Mouse (Mus musculus) midbrain, embryonic 13.5 days (tissue): ENCODE data around the gene Arhgap30. TPM values are rescaled to one million over a fixed set of nuclear protein-coding genes. Genes with fewer than 3 reads are reported as not detected.
A peak's percentile ranks its signal among the peaks of the same experiment; 100 is the strongest.

Experiments used
- ATAC-seq: fragments of 200-750 bp; cut with Nextera tagmentation; 2 replicates; pipeline ENCODE4 v1.8.0; 2017; ENCODE audit warnings: mild to moderate bottlenecking, moderate TSS enrichment, moderate library complexity
- H3K27ac ChIP-seq: fragments of 300-500 bp; sonication (generic); 2 replicates; pipeline ENCODE4 v1.5.1; 2015; ENCODE audit warnings: inconsistent platforms, mild to moderate bottlenecking, moderate library complexity
- H3K27me3 ChIP-seq: fragments of 300-500 bp; sonication (generic); 2 replicates; pipeline ENCODE4 v1.6.1; 2015; ENCODE audit warnings: mild to moderate bottlenecking, inconsistent platforms
- H3K36me3 ChIP-seq: fragments of 300-500 bp; sonication (generic); 2 replicates; pipeline ENCODE4 v1.6.1; 2015; ENCODE audit warnings: mild to moderate bottlenecking, inconsistent platforms
- H3K4me1 ChIP-seq: fragments of 300-500 bp; sonication (generic); replicated peaks from 2 replicates; pipeline ENCODE4 v1.6.1; 2015; ENCODE audit warnings: inconsistent platforms
- H3K4me2 ChIP-seq: fragments of 300-500 bp; sonication (generic); replicated peaks from 2 replicates; pipeline ENCODE4 v1.6.1; 2015; ENCODE audit warnings: moderate library complexity, mild to moderate bottlenecking, inconsistent platforms
- H3K4me3 ChIP-seq: fragments of 300-500 bp; sonication (generic); replicated peaks from 2 replicates; pipeline ENCODE4 v1.5.1; 2015; ENCODE audit warnings: mild to moderate bottlenecking, inconsistent platforms
- H3K9ac ChIP-seq: fragments of 300-500 bp; sonication (generic); replicated peaks from 2 replicates; pipeline ENCODE4 v1.6.1; 2015; ENCODE audit warnings: mild to moderate bottlenecking, inconsistent platforms
- H3K9me3 ChIP-seq: fragments of 300-500 bp; sonication (generic); 2 replicates; pipeline ENCODE4 v1.6.1; 2016; ENCODE audit warnings: mild to moderate bottlenecking, inconsistent platforms
- WGBS: fragments of 180-500 bp; shearing (Covaris S2); methylation state at CpG from one replicate; pipeline ENCODE4 v1.1.7; 2015; 5-methylcytosine and 5-hydroxymethylcytosine counted together
- polyA plus RNA-seq: library from polyadenylated mRNA; unstranded; fragments of >200 nt; fragmentation: Nextera tagmentation; extraction: Ambion mirVana; gene quantifications from 2 replicates; pipeline ENCODE4 v1.2.1, GENCODE M21; 2015

Arhgap30 gene
- 0.63 TPM in 2 replicates for polyA plus RNA-seq

DNA sequence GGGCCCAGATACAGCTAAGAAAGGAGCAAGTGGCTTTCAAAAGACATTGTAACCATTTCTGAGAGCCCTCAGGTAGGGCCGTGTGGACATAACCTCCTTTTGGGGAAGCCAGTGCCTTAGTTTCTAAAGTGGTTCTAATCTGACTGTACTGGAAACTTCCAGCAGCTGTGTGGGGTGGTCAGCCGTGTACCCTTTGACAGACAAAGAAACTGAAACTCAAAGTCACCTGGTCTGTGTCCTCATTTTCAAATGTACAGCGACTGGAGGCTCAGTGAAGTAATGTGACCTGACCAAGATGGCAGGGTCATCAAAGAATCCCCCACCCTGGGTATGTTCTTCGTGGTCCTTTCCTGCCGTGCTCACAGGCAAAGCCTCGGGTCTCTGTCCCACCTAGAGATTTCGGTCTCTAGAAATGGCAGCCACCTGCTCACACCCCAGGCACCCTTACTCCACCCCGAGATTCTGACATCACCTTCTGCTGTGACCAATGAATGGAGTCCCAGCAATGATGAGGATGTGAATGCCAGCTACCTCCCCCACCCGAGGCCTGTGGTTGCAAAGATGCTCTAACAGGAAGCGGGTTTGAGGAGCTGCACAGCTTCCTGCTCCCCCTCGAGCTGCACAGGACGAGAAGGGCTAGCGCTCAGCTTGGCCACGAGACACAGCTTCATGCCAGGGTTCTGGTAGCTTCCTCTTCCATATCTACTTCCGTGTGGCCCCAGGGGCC, at the start of gene Arhgap30:
Gene Arhgap30, plus strand, starts transcription at position 579 of the 727 bp plus-strand sequence.
- Histone ChIP-seq H3K9me3 (no peaks in the 10 kb centered on the region), H3K27me3 (peaks cover 5% of the 10 kb centered on the region; the same call in 1 of the 2 replicates), H3K4me3 (no peak within 1 kb of the TSS), H3K36me3 (no peaks in the 10 kb centered on the region), H3K4me1 (no peaks in the 10 kb centered on the region), H3K4me2 (no peak within 1 kb of the TSS), H3K9ac (no peak within 1 kb of the TSS), H3K27ac (no peak within 1 kb of the TSS)
- WGBS: 87% methylated on average over 15 of the region's 15 CpGs
- no peak for ATAC-seq

GRCm38 (mm10) chr1:171342262-171343207, 46.2 kb upstream of the Arhgap30 start:
- Histone ChIP-seq H3K36me3 (peaks cover 60% of the 10 kb centered on the region), H3K9me3 (no peaks in the 10 kb centered on the region)
- 95% methylated on average over 16 of the region's 16 CpGs for WGBS

DNA sequence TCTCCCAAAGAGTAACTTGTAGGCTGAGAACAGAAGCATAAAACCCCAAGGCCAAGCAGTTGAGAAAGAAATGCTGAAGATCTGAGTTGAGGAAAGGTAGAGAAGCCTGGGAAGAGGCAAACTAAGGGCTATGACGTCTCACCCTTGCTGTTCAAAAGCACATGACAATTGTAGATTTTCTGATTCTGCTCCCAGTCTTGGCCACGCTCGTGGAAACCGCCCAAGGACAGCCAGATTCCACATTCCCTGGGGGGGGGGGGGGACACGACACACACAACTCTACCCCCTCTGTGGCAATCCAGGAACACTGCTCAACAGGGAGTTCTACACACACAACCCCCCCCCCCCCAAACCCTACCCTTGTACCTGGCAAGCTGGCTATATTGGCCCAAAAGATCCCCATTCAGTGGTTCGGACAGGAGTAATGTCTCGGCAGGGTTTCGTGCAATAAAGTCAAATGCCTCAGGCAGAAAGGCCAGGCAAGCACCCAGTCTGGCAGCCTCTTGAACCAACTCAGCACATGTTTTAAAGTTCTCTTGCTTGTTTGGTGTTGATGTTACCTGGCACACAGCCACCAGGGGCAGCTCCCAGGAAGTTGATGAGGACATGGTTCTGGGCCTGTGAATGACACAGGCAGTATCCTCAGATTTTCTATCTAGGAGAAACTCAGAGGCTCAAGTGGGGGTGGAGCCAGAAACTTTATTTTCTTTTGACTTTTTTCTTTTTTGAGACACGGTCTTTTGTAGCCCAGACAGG, 44.7 kb upstream of the Arhgap30 start:
- Histone ChIP-seq H3K9me3 (no peaks in the 10 kb centered on the region), H3K36me3 (peaks cover 48% of the 10 kb centered on the region), H3K27ac (no peak overlapping the region), H3K27me3 (no peaks in the 10 kb centered on the region), H3K4me2 (no peak overlapping the region), H3K4me3 (no peak overlapping the region), H3K9ac (no peak overlapping the region), H3K4me1 (peaks cover 35% of the 10 kb centered on the region)
- no peak for ATAC-seq
- 89% methylated on average over 8 of the region's 9 CpGs for WGBS

More at GRCm38 (mm10) chr1:171342262-171343207, 46.2 kb upstream of the Arhgap30 start:
- no peak overlapping the region for H3K4me2 ChIP-seq
- no peak overlapping the region for H3K27ac ChIP-seq
- H3K27me3 ChIP-seq: no peaks in the 10 kb centered on the region
- H3K9ac ChIP-seq: no peak overlapping the region
- H3K4me3 ChIP-seq: no peak overlapping the region
- H3K4me1 ChIP-seq: peaks cover 26% of the 10 kb centered on the region
- no peak for ATAC-seq

GRCm38 (mm10) chr1:171344715-171345114, 44.0 kb upstream of the Arhgap30 start:
- H3K4me2 ChIP-seq: peak overlapping the region; percentile 84
- peaks cover 42% of the 10 kb centered on the region for H3K36me3 ChIP-seq
- no peak overlapping the region for H3K27ac ChIP-seq
- WGBS: 79% methylated on average over 9 of the region's 9 CpGs
- no peaks in the 10 kb centered on the region for H3K27me3 ChIP-seq
- ATAC-seq: no peak
- H3K9ac ChIP-seq: peak overlapping the region; percentile 85
- no peaks in the 10 kb centered on the region for H3K9me3 ChIP-seq
- H3K4me1 ChIP-seq: peaks cover 36% of the 10 kb centered on the region
- peak overlapping the region; percentile 88 for H3K4me3 ChIP-seq

DNA sequence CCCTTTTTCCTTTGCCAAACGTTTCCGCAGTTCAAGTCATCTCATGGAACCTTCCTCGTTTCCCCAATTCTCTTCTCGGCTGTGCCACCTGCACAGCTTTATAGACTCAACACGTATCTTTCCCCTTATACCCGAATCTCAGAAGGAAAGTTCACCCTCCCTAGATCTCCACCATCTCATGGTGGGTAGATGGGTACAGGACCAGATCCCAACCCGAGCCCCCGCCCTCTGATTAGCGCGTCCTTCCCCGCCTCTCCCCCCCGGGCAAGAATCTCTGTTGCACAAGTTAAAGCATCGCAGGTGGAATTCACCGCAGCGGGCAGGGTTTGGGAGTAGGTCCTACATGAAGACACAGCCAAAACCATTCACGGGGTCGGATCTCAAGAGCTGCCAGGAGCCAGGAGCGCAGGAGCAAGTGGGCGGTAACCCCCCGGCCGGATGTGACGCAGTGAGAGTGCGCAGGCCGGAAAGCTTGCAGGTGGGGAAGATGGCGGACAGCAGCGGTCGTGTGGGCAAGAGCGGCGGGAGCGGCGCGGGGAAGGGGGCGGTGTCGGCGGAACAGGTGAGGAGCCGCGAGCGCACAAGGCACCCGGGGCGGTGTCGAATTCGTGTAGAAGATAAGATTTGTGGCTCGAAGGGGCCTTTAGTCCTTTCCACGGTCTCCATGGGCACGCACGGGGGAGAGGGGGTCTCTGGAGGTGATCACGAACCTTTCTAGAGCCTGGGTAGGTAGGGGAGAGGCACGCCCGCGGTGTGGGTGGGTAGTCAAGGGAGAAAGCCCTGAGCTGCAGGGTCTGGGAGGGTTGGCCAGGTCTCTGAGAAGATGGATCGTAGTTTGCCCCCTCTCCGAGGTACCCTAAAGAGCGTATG, 43.3 kb upstream of the Arhgap30 start, which contains the start of the genes Nit1 and Pfdn2:
Gene Nit1, minus strand, starts transcription at position 422 of the 870 bp plus-strand sequence.
Gene Pfdn2, plus strand, starts transcription at position 446 of the 870 bp plus-strand sequence.
- ATAC-seq: peak; percentile 96

DNA sequence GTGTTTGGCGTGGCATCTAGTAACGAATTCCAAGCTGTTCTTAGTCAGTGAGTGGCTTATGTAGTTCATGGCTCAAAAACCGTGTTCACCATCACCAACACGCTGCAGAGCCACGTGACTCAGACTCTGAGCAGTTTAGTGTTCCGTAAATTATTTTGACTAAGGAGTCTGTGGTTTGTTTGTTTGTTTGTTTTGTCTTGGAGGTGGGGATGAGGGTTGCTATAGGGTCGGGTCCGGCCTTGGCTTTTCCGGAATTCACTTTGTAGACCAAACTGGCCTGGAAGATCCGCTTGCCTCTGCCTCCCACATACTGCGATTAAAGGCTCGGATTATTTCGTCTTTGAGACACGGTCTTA, 42.7 kb upstream of the Arhgap30 start:
- ATAC-seq: no peak; the same call in 1 of the 2 replicates
- peak overlapping the region; percentile 84 for H3K4me2 ChIP-seq
- peak overlapping the region; percentile 67 for H3K27ac ChIP-seq

More for the DNA sequence above, 43.3 kb upstream of the Arhgap30 start, which contains the start of the genes Nit1 and Pfdn2:
- Histone ChIP-seq H3K36me3 (peaks cover 34% of the 10 kb centered on the region), H3K9me3 (no peaks in the 10 kb centered on the region), H3K27me3 (no peaks in the 10 kb centered on the region), H3K27ac (peak within 1 kb of the TSS; percentile 67), H3K4me1 (peaks cover 36% of the 10 kb centered on the region), H3K4me2 (peak within 1 kb of the TSS; percentile 84), H3K4me3 (peak within 1 kb of the TSS; percentile 88), H3K9ac (peak within 1 kb of the TSS; percentile 85)
- WGBS: under 1% methylated on average over 53 of the region's 53 CpGs

GRCm38 (mm10) chr1:171348665-171349064, 40.1 kb upstream of the Arhgap30 start:
- 96% methylated on average over 3 of the region's 3 CpGs for WGBS
- Histone ChIP-seq H3K4me2 (no peak overlapping the region), H3K27me3 (no peaks in the 10 kb centered on the region)

More for the DNA sequence above, 42.7 kb upstream of the Arhgap30 start:
- H3K36me3 ChIP-seq: peaks cover 28% of the 10 kb centered on the region
- H3K4me1 ChIP-seq: peaks cover 36% of the 10 kb centered on the region
- peak overlapping the region; percentile 88 for H3K4me3 ChIP-seq
- H3K27me3 ChIP-seq: no peaks in the 10 kb centered on the region
- WGBS: under 1% methylated on average over 14 of the region's 14 CpGs
- H3K9me3 ChIP-seq: no peaks in the 10 kb centered on the region
- H3K9ac ChIP-seq: peak overlapping the region; percentile 85

GRCm38 (mm10) chr1:171349210-171349609, 39.5 kb upstream of the Arhgap30 start:
- Histone ChIP-seq H3K36me3 (peaks cover 4% of the 10 kb centered on the region; the same call in 1 of the 2 replicates), H3K4me1 (peaks cover 33% of the 10 kb centered on the region), H3K9me3 (no peaks in the 10 kb centered on the region), H3K4me3 (no peak overlapping the region), H3K27me3 (no peaks in the 10 kb centered on the region), H3K27ac (no peak overlapping the region), H3K4me2 (no peak overlapping the region), H3K9ac (no peak overlapping the region)
- 98% methylated on average over 2 of the region's 2 CpGs for WGBS
- no peak for ATAC-seq

More at GRCm38 (mm10) chr1:171348665-171349064, 40.1 kb upstream of the Arhgap30 start:
- Histone ChIP-seq H3K9ac (no peak overlapping the region), H3K36me3 (peaks cover 4% of the 10 kb centered on the region; the same call in 1 of the 2 replicates), H3K9me3 (no peaks in the 10 kb centered on the region), H3K4me1 (peaks cover 36% of the 10 kb centered on the region), H3K4me3 (no peak overlapping the region), H3K27ac (no peak overlapping the region)
- no peak for ATAC-seq

DNA sequence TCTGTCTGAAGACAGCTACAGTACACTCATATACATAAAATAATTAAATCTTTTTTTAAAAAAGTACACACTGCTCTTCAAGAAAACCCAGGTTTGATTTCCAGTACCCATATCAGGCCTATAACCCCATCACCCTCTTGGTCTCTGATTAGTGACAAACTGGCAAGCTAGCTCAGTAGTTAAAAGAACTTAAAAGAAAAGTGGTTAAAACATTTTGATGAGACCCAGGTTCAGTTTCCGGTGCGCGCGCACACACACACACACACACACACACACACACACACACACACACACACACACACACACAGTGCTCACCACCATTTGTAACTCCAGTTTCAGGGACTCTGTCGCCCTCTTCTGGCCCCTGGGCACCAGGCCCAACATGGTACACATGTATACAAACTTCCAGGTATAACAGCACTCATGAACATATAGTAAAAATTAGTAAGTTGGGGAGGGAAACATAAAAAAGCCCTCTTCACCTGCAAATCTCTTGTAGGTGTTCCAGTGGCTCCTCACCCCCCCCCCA, 32.9 kb upstream of the Arhgap30 start:
- Histone ChIP-seq H3K9ac (no peak overlapping the region), H3K27ac (no peak overlapping the region), H3K27me3 (no peaks in the 10 kb centered on the region), H3K4me3 (no peak overlapping the region), H3K4me1 (peaks cover 12% of the 10 kb centered on the region), H3K36me3 (peaks cover 26% of the 10 kb centered on the region), H3K9me3 (no peaks in the 10 kb centered on the region), H3K4me2 (no peak overlapping the region)
- WGBS: 74% methylated on average over 5 of the region's 5 CpGs
- ATAC-seq: no peak

GRCm38 (mm10) chr1:171356814-171357213, 31.9 kb upstream of the Arhgap30 start:
- Histone ChIP-seq H3K27ac (no peak overlapping the region), H3K4me3 (no peak overlapping the region), H3K9ac (no peak overlapping the region; the same call in 1 of the 2 replicates), H3K4me2 (no peak overlapping the region), H3K27me3 (no peaks in the 10 kb centered on the region), H3K9me3 (no peaks in the 10 kb centered on the region), H3K36me3 (peaks cover 26% of the 10 kb centered on the region), H3K4me1 (peaks cover 18% of the 10 kb centered on the region)
- ATAC-seq: no peak
- 90% methylated on average over 2 of the region's 2 CpGs for whole genome bisulfite sequencing
